Mouse (Mus musculus) limb, embryonic 15.5 days (tissue): ENCODE data around the gene Tacc2. TPM values are rescaled to one million over a fixed set of nuclear protein-coding genes. Genes with fewer than 3 reads are reported as not detected.

Experiments
- ATAC-seq: fragments of 200-750 bp; cut with Nextera tagmentation; 2 replicates; pipeline ENCODE4 v1.8.0; 2017; ENCODE audit warnings: low read depth, moderate TSS enrichment; ENCODE audit not compliant: insufficient number of reproducible peaks, low FRiP score, low TSS enrichment
- H3K27ac ChIP-seq: fragments of 300-500 bp; sonication (generic); 2 replicates; pipeline ENCODE4 v1.5.1; 2015; ENCODE audit warnings: moderate library complexity, mild to moderate bottlenecking, inconsistent platforms
- H3K27me3 ChIP-seq: fragments of 300-500 bp; sonication (generic); 2 replicates; pipeline ENCODE4 v1.6.1; 2015; ENCODE audit warnings: inconsistent platforms
- H3K36me3 ChIP-seq: fragments of 300-500 bp; sonication (generic); 2 replicates; pipeline ENCODE4 v1.6.1; 2015; ENCODE audit warnings: inconsistent platforms
- H3K4me1 ChIP-seq: fragments of 300-500 bp; sonication (generic); 2 replicates; pipeline ENCODE4 v1.6.1; 2015; ENCODE audit warnings: inconsistent platforms
- H3K4me2 ChIP-seq: fragments of 300-500 bp; sonication (generic); 2 replicates; pipeline ENCODE4 v1.6.1; 2015; ENCODE audit warnings: mild to moderate bottlenecking, inconsistent platforms
- H3K4me3 ChIP-seq: fragments of 300-500 bp; sonication (generic); 2 replicates; pipeline ENCODE4 v1.5.1; 2015; ENCODE audit warnings: mild to moderate bottlenecking, inconsistent platforms
- H3K9ac ChIP-seq: fragments of 300-500 bp; sonication (generic); 2 replicates; pipeline ENCODE4 v1.6.1; 2015; ENCODE audit warnings: inconsistent platforms
- H3K9me3 ChIP-seq: fragments of 300-500 bp; sonication (generic); 2 replicates; pipeline ENCODE4 v1.6.1; 2016; ENCODE audit warnings: inconsistent platforms
- WGBS: fragments of 180-500 bp; shearing (Covaris S2); methylation state at CpG from one replicate; pipeline ENCODE4 v1.1.7; 2015; 5-methylcytosine and 5-hydroxymethylcytosine counted together
- polyA plus RNA-seq: library from polyadenylated mRNA; unstranded; fragments of >200 nt; fragmentation: Nextera tagmentation; extraction: Ambion mirVana; gene quantifications from 2 replicates; pipeline ENCODE4 v1.2.1, GENCODE M21; 2015

Gene Tacc2
- polyA plus RNA-seq, 1 experiment from 2014 or later: 31.3 TPM

- no peak for ATAC-seq
- no peaks in the 10 kb centered on the region for H3K27me3 ChIP-seq
- H3K4me1 ChIP-seq: peaks cover 14% of the 10 kb centered on the region
- 83% methylated on average over 7 of the region's 7 CpGs for WGBS
- no peaks in the 10 kb centered on the region for H3K36me3 ChIP-seq
- H3K9ac ChIP-seq: no peak overlapping the region
- no peak overlapping the region for H3K4me2 ChIP-seq
- no peaks in the 10 kb centered on the region for H3K9me3 ChIP-seq
- H3K4me3 ChIP-seq: no peak overlapping the region
- H3K27ac ChIP-seq: no peak overlapping the region
Observed at GRCm38 (mm10) chr7:130789456-130789855, 212.2 kb downstream of the Tacc2 start.

DNA sequence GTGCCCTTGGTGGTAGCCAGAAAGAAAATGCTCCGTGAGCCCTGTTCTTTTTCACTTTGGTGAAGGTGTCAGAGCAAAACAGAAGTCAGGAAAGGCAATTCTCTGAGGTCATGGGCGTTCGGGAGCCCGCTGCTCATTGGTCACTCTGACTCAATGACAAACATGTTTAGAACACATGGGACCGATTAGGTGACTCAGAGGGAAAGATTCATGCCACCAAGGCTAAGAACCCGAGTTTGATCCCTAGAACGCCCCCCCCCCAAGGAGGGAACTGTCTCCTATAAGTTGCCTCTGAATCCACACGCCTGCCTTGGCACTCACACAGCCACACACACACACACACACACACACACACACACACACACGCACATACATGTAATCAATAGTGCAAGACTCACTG is 216.4 kb downstream of the Tacc2 start:
- H3K27me3 ChIP-seq: no peaks in the 10 kb centered on the region
- WGBS: 53% methylated on average over 9 of the region's 9 CpGs
- 0 out of 2 replicates have a peak, but pooled peaks cover 3% of the 10 kb centered on the region for H3K4me1 ChIP-seq
- no peak for ATAC-seq
- no peak overlapping the region for H3K4me2 ChIP-seq
- no peak overlapping the region for H3K9ac ChIP-seq
- H3K36me3 ChIP-seq: no peaks in the 10 kb centered on the region
- no peak overlapping the region for H3K4me3 ChIP-seq
- no peaks in the 10 kb centered on the region for H3K9me3 ChIP-seq
- no peak overlapping the region for H3K27ac ChIP-seq

- no peaks in the 10 kb centered on the region for H3K36me3 ChIP-seq
- no peak overlapping the region for H3K9ac ChIP-seq
- 66% methylated on average over 8 of the region's 8 CpGs for WGBS
- no peak overlapping the region for H3K27ac ChIP-seq
- ATAC-seq: no peak
- no peaks in the 10 kb centered on the region for H3K9me3 ChIP-seq
- H3K4me2 ChIP-seq: no peak overlapping the region
- no peaks in the 10 kb centered on the region for H3K27me3 ChIP-seq
- H3K4me3 ChIP-seq: no peak overlapping the region
- 0 out of 2 replicates have a peak, but pooled peaks cover 3% of the 10 kb centered on the region for H3K4me1 ChIP-seq
Observed at GRCm38 (mm10) chr7:130796786-130797185, 219.5 kb downstream of the Tacc2 start.

DNA sequence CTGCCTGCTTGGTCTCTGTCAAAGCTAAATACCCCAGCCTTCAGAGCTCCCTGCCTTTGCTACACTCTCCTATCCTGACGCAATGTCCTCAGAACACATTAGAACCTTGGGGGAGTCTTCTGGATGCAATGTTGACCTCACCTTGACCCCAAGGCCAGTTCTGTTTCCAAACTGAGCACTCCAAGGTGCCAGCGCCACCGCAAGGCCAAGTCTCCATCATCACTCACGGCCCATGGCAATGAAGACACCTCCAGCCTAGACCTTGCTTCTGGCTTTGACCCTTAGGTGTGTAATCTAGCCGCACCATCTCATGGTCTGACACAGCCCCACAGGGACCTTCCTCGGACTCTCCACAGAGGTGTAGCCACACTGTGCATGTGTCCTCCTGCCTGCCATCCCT is 220.3 kb downstream of the Tacc2 start:
- Histone ChIP-seq H3K4me2 (no peak overlapping the region), H3K27ac (no peak overlapping the region), H3K4me3 (no peak overlapping the region), H3K9ac (no peak overlapping the region), H3K9me3 (no peaks in the 10 kb centered on the region), H3K36me3 (no peaks in the 10 kb centered on the region), H3K4me1 (0 out of 2 replicates have a peak, but pooled peaks cover 3% of the 10 kb centered on the region), H3K27me3 (no peaks in the 10 kb centered on the region)
- ATAC-seq: no peak
- 91% methylated on average over 6 of the region's 6 CpGs for WGBS

DNA sequence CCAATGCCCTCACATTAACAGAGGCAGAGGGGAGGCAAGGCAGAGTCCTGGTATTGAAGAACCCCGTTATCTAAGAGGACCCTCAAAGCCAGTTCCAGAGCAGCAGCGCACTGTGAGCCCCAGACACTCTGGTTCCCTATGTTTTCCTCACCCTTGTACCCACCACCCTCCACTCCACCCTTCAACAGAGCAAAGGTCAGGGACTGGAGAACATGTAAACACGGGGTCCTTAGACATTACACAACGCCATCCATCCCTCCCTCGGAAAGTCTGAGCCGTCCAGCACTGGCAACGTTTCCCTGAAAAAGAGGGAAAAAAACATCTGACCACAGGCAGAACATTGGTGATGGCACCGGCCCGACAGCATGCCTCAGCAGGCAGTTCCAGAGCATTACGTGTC is 222.2 kb downstream of the Tacc2 start:
- H3K27ac ChIP-seq: no peak overlapping the region
- no peaks in the 10 kb centered on the region for H3K36me3 ChIP-seq
- 82% methylated on average over 10 of the region's 10 CpGs for WGBS
- H3K9ac ChIP-seq: no peak overlapping the region
- no peak overlapping the region for H3K4me3 ChIP-seq
- no peak for ATAC-seq
- H3K4me2 ChIP-seq: no peak overlapping the region
- H3K4me1 ChIP-seq: 0 out of 2 replicates have a peak, but pooled peaks cover 3% of the 10 kb centered on the region
- H3K27me3 ChIP-seq: no peaks in the 10 kb centered on the region
- H3K9me3 ChIP-seq: no peaks in the 10 kb centered on the region

GRCm38 (mm10) chr7:130800681-130801080 is 223.4 kb downstream of the Tacc2 start:
- Histone ChIP-seq H3K27me3 (no peaks in the 10 kb centered on the region), H3K4me1 (no peaks in the 10 kb centered on the region), H3K36me3 (no peaks in the 10 kb centered on the region), H3K4me2 (no peak overlapping the region), H3K27ac (no peak overlapping the region), H3K4me3 (no peak overlapping the region), H3K9ac (no peak overlapping the region), H3K9me3 (no peaks in the 10 kb centered on the region)
- 49% methylated on average over 4 of the region's 4 CpGs for WGBS
- no peak for ATAC-seq

DNA sequence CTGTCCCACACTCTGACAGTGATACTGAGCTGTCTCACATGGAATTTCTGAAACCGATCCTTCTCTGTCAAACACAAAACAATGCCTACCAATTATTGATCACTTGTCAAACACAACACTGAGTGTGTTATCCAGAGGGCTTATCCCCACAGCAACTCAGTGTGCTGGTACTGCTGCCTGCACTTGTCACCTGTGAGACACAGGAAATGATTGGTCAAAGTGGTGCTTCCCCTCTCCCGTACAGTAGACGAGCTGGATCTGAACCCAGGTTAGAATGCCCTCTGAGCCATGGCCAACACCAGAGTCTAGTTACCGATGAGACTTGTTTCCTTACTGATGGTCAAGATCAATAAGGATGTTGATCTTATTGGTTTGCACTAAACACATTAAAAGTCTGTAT is 224.6 kb downstream of the Tacc2 start:
- no peaks in the 10 kb centered on the region for H3K27me3 ChIP-seq
- 84% methylated on average over 4 of the region's 4 CpGs for WGBS

GRCm38 (mm10) chr7:130803251-130803825 is 226.1 kb downstream of the Tacc2 start:
- no peak for ATAC-seq
- Histone ChIP-seq H3K27ac (no peak overlapping the region), H3K4me1 (no peaks in the 10 kb centered on the region), H3K36me3 (no peaks in the 10 kb centered on the region), H3K9me3 (no peaks in the 10 kb centered on the region), H3K27me3 (no peaks in the 10 kb centered on the region), H3K9ac (no peak overlapping the region), H3K4me3 (no peak overlapping the region), H3K4me2 (no peak overlapping the region)
- WGBS: 91% methylated on average over 8 of the region's 8 CpGs

More for the DNA sequence above, 224.6 kb downstream of the Tacc2 start:
- Histone ChIP-seq H3K4me1 (no peaks in the 10 kb centered on the region), H3K4me2 (no peak overlapping the region), H3K36me3 (no peaks in the 10 kb centered on the region), H3K4me3 (no peak overlapping the region), H3K9me3 (no peaks in the 10 kb centered on the region), H3K9ac (no peak overlapping the region), H3K27ac (no peak overlapping the region)
- ATAC-seq: no peak

DNA sequence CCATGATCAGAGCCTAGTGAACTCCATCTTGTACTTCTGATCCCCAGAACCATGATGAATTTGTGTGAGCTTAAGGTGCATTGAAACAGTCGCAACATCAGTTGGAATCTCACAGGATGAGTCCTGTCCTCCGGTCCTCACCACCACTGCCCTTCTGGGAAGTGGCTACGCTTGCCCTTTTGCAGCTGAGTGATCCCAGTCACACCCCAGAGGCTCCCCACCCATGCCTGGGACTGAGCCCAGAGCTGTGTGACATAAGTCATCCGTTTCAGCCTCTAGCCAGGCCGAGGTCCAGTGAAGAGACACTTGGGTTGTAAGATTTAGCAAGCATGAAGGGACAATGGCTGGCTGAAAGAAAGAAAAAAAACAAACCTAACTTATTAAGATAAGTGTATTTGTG is 227.8 kb downstream of the Tacc2 start:
- ATAC-seq: no peak
- WGBS: 84% methylated on average over 5 of the region's 5 CpGs

DNA sequence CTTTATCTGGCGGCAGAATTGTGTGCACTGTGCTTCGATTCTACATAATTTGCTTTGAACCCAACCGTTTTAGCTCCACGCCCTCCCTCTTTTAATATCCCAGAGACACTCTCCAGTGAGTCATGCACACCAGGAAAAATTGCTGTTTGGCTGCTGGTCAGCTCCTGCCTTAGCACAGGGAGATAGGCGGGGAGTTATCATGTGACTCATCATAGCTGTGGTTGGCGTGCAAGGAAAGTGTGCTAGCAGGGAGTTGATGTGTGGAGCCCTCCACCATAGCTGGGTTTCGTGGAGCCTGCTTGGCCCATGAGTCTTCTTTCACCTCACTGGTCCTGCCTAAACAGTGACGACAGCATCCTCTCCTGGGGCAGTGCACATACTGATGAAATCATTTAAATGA is 230.5 kb downstream of the Tacc2 start:
- WGBS: 53% methylated on average over 8 of the region's 8 CpGs

More for the DNA sequence above, 227.8 kb downstream of the Tacc2 start:
- Histone ChIP-seq H3K27me3 (no peaks in the 10 kb centered on the region), H3K9me3 (no peaks in the 10 kb centered on the region), H3K9ac (no peak overlapping the region), H3K4me1 (no peaks in the 10 kb centered on the region), H3K27ac (no peak overlapping the region), H3K4me2 (no peak overlapping the region), H3K4me3 (no peak overlapping the region), H3K36me3 (no peaks in the 10 kb centered on the region)

DNA sequence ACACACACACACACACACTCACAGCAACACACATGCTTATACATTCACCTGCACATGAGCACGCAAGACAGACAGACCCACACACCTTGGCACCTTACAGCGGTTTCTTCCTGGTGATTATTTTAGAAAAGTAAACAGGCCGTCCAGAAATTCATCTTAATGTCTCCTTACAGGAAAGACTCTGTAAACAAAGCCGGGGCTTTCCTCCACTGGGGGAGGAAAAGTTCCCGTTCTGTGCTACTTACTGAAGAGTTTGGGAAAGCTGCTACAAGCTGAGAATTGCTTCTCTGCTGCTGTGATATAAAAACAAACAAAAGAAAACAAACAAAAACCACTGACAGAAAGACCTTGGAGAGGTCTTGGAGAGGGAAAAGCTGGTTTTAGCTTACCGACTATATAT is 231.5 kb downstream of the Tacc2 start:
- 67% methylated on average over 6 of the region's 6 CpGs for WGBS
- no peaks in the 10 kb centered on the region for H3K36me3 ChIP-seq
- no peak overlapping the region for H3K9ac ChIP-seq
- H3K4me2 ChIP-seq: no peak overlapping the region
- H3K9me3 ChIP-seq: no peaks in the 10 kb centered on the region
- no peak overlapping the region for H3K27ac ChIP-seq
- no peaks in the 10 kb centered on the region for H3K4me1 ChIP-seq
- H3K4me3 ChIP-seq: no peak overlapping the region
- no peaks in the 10 kb centered on the region for H3K27me3 ChIP-seq
- ATAC-seq: no peak

More for the DNA sequence above, 230.5 kb downstream of the Tacc2 start:
- no peaks in the 10 kb centered on the region for H3K9me3 ChIP-seq
- 0 out of 2 replicates have a peak, but pooled peaks have one; percentile 19 for ATAC-seq
- no peaks in the 10 kb centered on the region for H3K27me3 ChIP-seq
- H3K27ac ChIP-seq: no peak overlapping the region
- no peak overlapping the region for H3K9ac ChIP-seq
- no peak overlapping the region for H3K4me3 ChIP-seq
- no peak overlapping the region for H3K4me2 ChIP-seq
- no peaks in the 10 kb centered on the region for H3K36me3 ChIP-seq
- no peaks in the 10 kb centered on the region for H3K4me1 ChIP-seq

DNA sequence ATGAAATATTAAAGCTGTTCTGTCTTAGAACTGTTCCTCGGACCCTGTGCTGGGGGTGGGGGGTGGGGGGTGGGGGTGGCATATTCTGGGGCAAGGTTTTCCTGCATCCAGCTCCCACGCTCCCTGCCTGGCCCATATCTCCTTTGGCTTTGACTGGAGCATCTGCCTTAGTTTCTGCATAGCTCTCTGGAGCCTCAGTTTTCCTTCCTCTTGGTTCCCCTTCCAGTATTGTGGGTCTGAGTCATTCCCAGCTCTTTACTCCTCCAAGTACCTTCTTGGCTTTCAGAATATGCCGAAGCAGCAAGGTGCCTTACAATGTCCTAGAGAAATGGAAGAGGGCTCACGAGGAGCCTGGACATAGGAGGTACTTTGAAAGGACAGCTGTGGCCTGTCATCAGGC is 233.0 kb downstream of the Tacc2 start:
- Histone ChIP-seq H3K4me3 (no peak overlapping the region), H3K9me3 (no peaks in the 10 kb centered on the region)
- no peak for ATAC-seq

DNA sequence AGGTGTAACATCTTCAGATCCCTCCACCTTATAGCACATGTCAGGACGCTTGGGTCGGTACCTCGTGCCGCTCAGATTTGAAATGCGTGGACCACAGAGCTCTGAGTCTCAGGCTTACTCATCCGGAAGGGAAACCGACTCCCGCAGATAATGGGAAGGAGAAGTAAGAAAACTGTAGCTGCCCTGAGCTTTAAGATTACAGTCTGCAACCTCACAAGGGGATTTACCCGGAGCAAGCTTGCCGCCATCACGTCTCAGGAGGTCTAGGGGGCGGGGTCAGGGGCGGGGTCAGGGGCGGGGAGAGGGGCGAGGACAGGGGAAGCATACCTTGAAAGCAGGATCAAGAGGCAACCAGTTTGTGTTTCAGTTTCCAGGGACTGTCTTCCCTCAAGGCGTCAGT is 235.2 kb downstream of the Tacc2 start:
- H3K27ac ChIP-seq: no peak overlapping the region
- H3K27me3 ChIP-seq: no peaks in the 10 kb centered on the region
- no peak overlapping the region for H3K4me3 ChIP-seq
- H3K4me1 ChIP-seq: no peaks in the 10 kb centered on the region
- no peak for ATAC-seq
- 41% methylated on average over 16 of the region's 16 CpGs for WGBS
- no peaks in the 10 kb centered on the region for H3K36me3 ChIP-seq
- H3K9me3 ChIP-seq: no peaks in the 10 kb centered on the region
- no peak overlapping the region for H3K4me2 ChIP-seq
- H3K9ac ChIP-seq: no peak overlapping the region

More for the DNA sequence above, 233.0 kb downstream of the Tacc2 start:
- no peaks in the 10 kb centered on the region for H3K4me1 ChIP-seq
- no peaks in the 10 kb centered on the region for H3K36me3 ChIP-seq
- no peak overlapping the region for H3K4me2 ChIP-seq
- 84% methylated on average over 4 of the region's 4 CpGs for WGBS
- no peak overlapping the region for H3K27ac ChIP-seq
- no peak overlapping the region for H3K9ac ChIP-seq
- no peaks in the 10 kb centered on the region for H3K27me3 ChIP-seq
